Mouse (Mus musculus) CH12.LX (cell line): ENCODE data around the gene Haus4. TPM values are rescaled to one million over a fixed set of nuclear protein-coding genes. Genes with fewer than 3 reads are reported as not detected.

Source experiments
- DNase-seq: peaks from one replicate; pipeline ENCODE4 v3.0.0-alpha.2; 2013; ENCODE audit errors: extremely low read depth
- H3K27ac ChIP-seq: 2 replicates; pipeline ENCODE4 v1.5.1; 2012; ENCODE audit warnings: low read depth, mild to moderate bottlenecking, control low read depth, moderate library complexity; ENCODE audit not compliant: insufficient read depth
- H3K27me3 ChIP-seq: replicated peaks from 2 replicates; pipeline ENCODE3; 2012; ENCODE audit warnings: inconsistent platforms
- H3K36me3 ChIP-seq, 2 experiments: replicated peaks in 1 of 2; 2 replicates each; pipeline versions ENCODE3 to v1.6.1; 2012; ENCODE audit warnings: inconsistent platforms in 1 of 2, low read length in 1 of 2, mild to moderate bottlenecking in 1 of 2, mixed read lengths in 1 of 2, moderate library complexity in 1 of 2; ENCODE audit not compliant: control insufficient read depth in 1 of 2, insufficient read depth in 1 of 2
- H3K4me1 ChIP-seq, 2 experiments: 2 replicates each; pipeline ENCODE4 v1.6.1; 2012; ENCODE audit warnings: inconsistent platforms in 1 of 2, moderate library complexity in 1 of 2; ENCODE audit not compliant: insufficient read depth in 2 of 2, control insufficient read depth in 1 of 2
- H3K4me2 ChIP-seq: 2 replicates; pipeline ENCODE4 v1.6.1; 2012; ENCODE audit warnings: low read depth, mild to moderate bottlenecking, control low read depth; ENCODE audit not compliant: poor library complexity, insufficient read depth, severe bottlenecking
- H3K4me3 ChIP-seq, 3 experiments: fragments of 150-350 bp in 1 of 3; sonication (generic) in 1 of 3; replicated peaks in 1 of 3; 2 replicates each; pipeline versions ENCODE3 to v1.5.1; 2011 to 2012; ENCODE audit warnings: low read depth in 2 of 3, low read length in 2 of 3, mild to moderate bottlenecking in 2 of 3, moderate library complexity in 2 of 3, control low read depth in 1 of 3, improper control_type of control experiment in 1 of 3, inconsistent platforms in 1 of 3, mixed read lengths in 1 of 3; ENCODE audit not compliant: poor library complexity in 1 of 3
- H3K79me2 ChIP-seq: replicated peaks from 2 replicates; pipeline ENCODE4 v1.6.1; 2012; ENCODE audit warnings: mild to moderate bottlenecking, moderate library complexity; ENCODE audit not compliant: control insufficient read depth, poor library complexity, insufficient read depth, severe bottlenecking; ENCODE audit errors: extremely low read depth
- H3K9ac ChIP-seq: 2 replicates; pipeline ENCODE4 v1.6.1; 2012; ENCODE audit warnings: low read depth, mild to moderate bottlenecking, control low read depth, moderate library complexity; ENCODE audit not compliant: insufficient read depth
- H3K9me3 ChIP-seq: replicated peaks from 2 replicates; pipeline ENCODE3; 2012; ENCODE audit warnings: low read length, inconsistent platforms, mixed read lengths
- BHLHE40 ChIP-seq: IDR thresholded peaks from 2 replicates; pipeline ENCODE4 v1.6.1; 2011; ENCODE audit warnings: mild to moderate bottlenecking, low read depth, low read length, improper control_type of control experiment
- CHD1 ChIP-seq: IDR thresholded peaks from 2 replicates; pipeline ENCODE4 v1.6.1; 2012; ENCODE audit warnings: low read depth, low read length, improper control_type of control experiment, inconsistent platforms
- CTCF ChIP-seq, 2 experiments: IDR thresholded peaks in 1 of 2; conservative IDR thresholded peaks in 1 of 2; 2 replicates each; pipeline ENCODE4 v1.5.1; 2011 to 2012; ENCODE audit warnings: low read depth in 2 of 2, low read length in 2 of 2, improper control_type of control experiment in 1 of 2, inconsistent platforms in 1 of 2, mild to moderate bottlenecking in 1 of 2, moderate library complexity in 1 of 2
- E2F4 ChIP-seq: IDR thresholded peaks from 2 replicates; pipeline ENCODE4 v1.6.1; 2011; ENCODE audit warnings: low read depth, low read length, improper control_type of control experiment; ENCODE audit not compliant: insufficient replicate concordance
- ELF1 ChIP-seq: IDR thresholded peaks from 2 replicates; pipeline ENCODE4 v1.6.1; 2014; ENCODE audit warnings: low read depth, mild to moderate bottlenecking, inconsistent platforms, low read length, improper control_type of control experiment
- EP300 ChIP-seq: IDR thresholded peaks from 2 replicates; pipeline ENCODE4 v1.6.1; 2011; ENCODE audit warnings: low read length, improper control_type of control experiment
- IRF4 ChIP-seq: IDR thresholded peaks from 2 replicates; pipeline ENCODE4 v1.6.1; 2014; ENCODE audit warnings: low read depth, mild to moderate bottlenecking, inconsistent platforms, low read length, improper control_type of control experiment
- JUN ChIP-seq: IDR thresholded peaks from 2 replicates; pipeline ENCODE4 v1.6.1; 2011; ENCODE audit warnings: low read depth, mild to moderate bottlenecking, low read length, improper control_type of control experiment, moderate library complexity; ENCODE audit not compliant: insufficient read depth
- JUND ChIP-seq: conservative IDR thresholded peaks from 2 replicates; pipeline ENCODE4 v1.6.1; 2011; ENCODE audit warnings: low read depth, low read length, improper control_type of control experiment
- MAFK ChIP-seq: IDR thresholded peaks from 2 replicates; pipeline ENCODE4 v1.6.1; 2011; ENCODE audit warnings: low read length, improper control_type of control experiment; ENCODE audit not compliant: insufficient replicate concordance
- MAX ChIP-seq: IDR thresholded peaks from 2 replicates; pipeline ENCODE4 v1.6.1; 2011; ENCODE audit warnings: low read length, improper control_type of control experiment
- MEF2A ChIP-seq: IDR thresholded peaks from 2 replicates; pipeline ENCODE4 v1.6.1; 2014; ENCODE audit warnings: low read depth, mild to moderate bottlenecking, inconsistent platforms, low read length, improper control_type of control experiment, borderline replicate concordance
- MXI1 ChIP-seq: IDR thresholded peaks from 2 replicates; pipeline ENCODE4 v1.6.1; 2011; ENCODE audit warnings: mild to moderate bottlenecking, low read depth, low read length, improper control_type of control experiment
- MYC ChIP-seq: IDR thresholded peaks from 2 replicates; pipeline ENCODE4 v1.6.1; 2011; ENCODE audit warnings: low read depth, mild to moderate bottlenecking, improper control_type of control experiment, low read length
- POLR2A ChIP-seq: IDR thresholded peaks from 2 replicates; pipeline ENCODE4 v1.6.1; 2011; ENCODE audit warnings: low read depth, mild to moderate bottlenecking, improper control_type of control experiment, low read length
- RAD21 ChIP-seq: IDR thresholded peaks from 2 replicates; pipeline ENCODE4 v1.6.1; 2011; ENCODE audit warnings: low read depth, mild to moderate bottlenecking, low read length, improper control_type of control experiment, moderate library complexity
- RCOR1 ChIP-seq: conservative IDR thresholded peaks from 2 replicates; pipeline ENCODE4 v1.6.1; 2012; ENCODE audit warnings: low read depth, mild to moderate bottlenecking, inconsistent platforms, low read length, improper control_type of control experiment
- SMC3 ChIP-seq: IDR thresholded peaks from 2 replicates; pipeline ENCODE4 v1.6.1; 2011; ENCODE audit warnings: low read depth, low read length, improper control_type of control experiment
- TBP ChIP-seq: conservative IDR thresholded peaks from 2 replicates; pipeline ENCODE4 v1.6.1; 2011; ENCODE audit warnings: low read depth, low read length, improper control_type of control experiment
- TCF12 ChIP-seq: IDR thresholded peaks from 2 replicates; pipeline ENCODE4 v1.6.1; 2014; ENCODE audit warnings: low read depth, mild to moderate bottlenecking, inconsistent platforms, low read length, improper control_type of control experiment
- UBTF ChIP-seq: IDR thresholded peaks from 2 replicates; pipeline ENCODE4 v1.6.1; 2012; ENCODE audit warnings: low read depth, mild to moderate bottlenecking, inconsistent platforms, low read length, improper control_type of control experiment, moderate library complexity
- USF2 ChIP-seq: conservative IDR thresholded peaks from 2 replicates; pipeline ENCODE4 v1.6.1; 2011; ENCODE audit warnings: low read depth, low read length, improper control_type of control experiment
- ZC3H11A ChIP-seq: IDR thresholded peaks from 2 replicates; pipeline ENCODE4 v1.6.1; 2012; ENCODE audit warnings: low read depth, mild to moderate bottlenecking, inconsistent platforms, low read length, improper control_type of control experiment
- ZMIZ1 ChIP-seq: IDR thresholded peaks from 2 replicates; pipeline ENCODE4 v1.6.1; 2012; ENCODE audit warnings: low read depth, mild to moderate bottlenecking, inconsistent platforms, low read length, improper control_type of control experiment
- ZNF384 ChIP-seq: IDR thresholded peaks from 2 replicates; pipeline ENCODE4 v1.6.1; 2012; ENCODE audit warnings: low read depth, low read length, improper control_type of control experiment, inconsistent platforms
- dilution Hi-C: fragments of 300-500 bp; cut with MboI; formaldehyde crosslinking; loops from 2 replicates; pipeline ENCODE4 v1.14.3; 2020; ENCODE audit warnings: low sequenced_read_pairs; ENCODE audit not compliant: extremely low pct_unique_long_range_greater_than_20kb, extremely low pct_ligation_motif_present
- in situ Hi-C: fragments of 300-500 bp; cut with MboI; formaldehyde crosslinking; loops from 3 replicates; pipeline ENCODE4 v1.14.3; 2019; ENCODE audit warnings: low sequenced_read_pairs, low pct_ligation_motif_present, low pct_unique_long_range_greater_than_20kb, mixed read lengths
- polyA plus RNA-seq: library from polyadenylated mRNA; unstranded; fragments of >175 nt; gene quantifications from 2 replicates; pipeline ENCODE4 v1.2.1, GENCODE M21; 2012; ENCODE audit warnings: low read depth; ENCODE audit not compliant: insufficient read length
- total RNA-seq, 2 experiments: library from RNA; depleted of rRNA; stranded (reverse); fragments of 300-350 nt in 1 of 2; fragments of >200 nt in 1 of 2; gene quantifications; 2 replicates each; pipeline ENCODE4 v1.2.3; 2012 to 2014

Haus4 gene
- total and polyA plus RNA-seq, 3 experiments: 65.5 to 116 (median 94.3) TPM

GRCm38 (mm10) chr14:54568694-54569414 is 14.4 kb upstream of the Haus4 start:
- Histone ChIP-seq H3K4me2 (no peak overlapping the region), H3K27ac (no peak overlapping the region), H3K36me3 (no peaks in the 10 kb centered on the region), H3K79me2 (no peaks in the 10 kb centered on the region), H3K27me3 (peaks cover 3% of the 10 kb centered on the region), H3K9me3 (no peaks in the 10 kb centered on the region), H3K4me1 (peaks cover 0 to 16% of the 10 kb centered on the region in 2 experiments; a peak in 2 of 4 replicates), H3K4me3 (no peak overlapping the region), H3K9ac (no peak overlapping the region)
- DNase-seq: peak; percentile 74
- dilution Hi-C loops: no loop called here
- no peak for TF ChIP-seq ZNF384
- no peak for TF ChIP-seq JUN
- no peak for TF ChIP-seq BHLHE40
- TF ChIP-seq TCF12: no peak
- TF ChIP-seq JUND: no peak
- TF ChIP-seq UBTF: no peak
- no peak for TF ChIP-seq POLR2A
- TF ChIP-seq EP300: no peak
- peak; percentile 79 for TF ChIP-seq SMC3
- TF ChIP-seq ZC3H11A: peak; percentile 36; the same call in 1 of the 2 replicates
- no peak for TF ChIP-seq CHD1
- TF ChIP-seq MAFK: no peak
- no peak for TF ChIP-seq RCOR1
- no peak for TF ChIP-seq IRF4
- no peak for TF ChIP-seq E2F4
- TF ChIP-seq MEF2A: no peak
- TF ChIP-seq ELF1: no peak
- TF ChIP-seq RAD21: peak; percentile 86
- no peak for TF ChIP-seq TBP
- peak; percentile 82 to 88 for TF ChIP-seq CTCF (conservative IDR thresholded peaks at IDR 0.05 in 1 of 2, IDR thresholded peaks at IDR 0.05 in 1 of 2; ENCODE audit: low read depth in 2 of 2, low read length in 2 of 2)
- TF ChIP-seq MYC: no peak
- no peak for TF ChIP-seq MAX
- no peak for TF ChIP-seq ZMIZ1
- no peak for TF ChIP-seq USF2
- no peak for TF ChIP-seq MXI1
- in situ Hi-C loops: loop anchor here (25.0 kb wide), 1 partner anchor 507 kb away; no protein-coding TSS in a partner anchor
